Mouse (Mus musculus) inflammation-experienced regulatory T-cells, adult 16 weeks (primary cell): ENCODE measurements around the gene Olfr541. TPM values are rescaled to one million over a fixed set of nuclear protein-coding genes. Genes with fewer than 3 reads are reported as not detected.

Source experiments
- polyA plus RNA-seq: library from polyadenylated mRNA; unstranded; fragments of 100-300 nt; shearing (Covaris generic); gene quantifications from one replicate; pipeline ENCODE4 v1.2.1, GENCODE M21; 2017

The Olfr541 gene
- not detected for polyA plus RNA-seq

GRCm38 (mm10) chr7:140696967-140697366 lies at the start of gene Olfr541:
Gene Olfr541, plus strand, starts transcription at chr7:140697267.

GRCm38 (mm10) chr7:140659630-140660029 lies 37.4 kb upstream of the Olfr541 start, which contains the start of gene Olfr539:
Gene Olfr539, plus strand, starts transcription at chr7:140659930.

GRCm38 (mm10) chr7:140681651-140682050 lies 15.4 kb upstream of the Olfr541 start, which contains the start of gene Olfr45:
Gene Olfr45, plus strand, starts transcription at chr7:140681951.

Other genes starting within 250 kb of the Olfr541 start
- gene Olfr533, start 233.9 kb upstream of the Olfr541 start, polyA plus RNA-seq, result not detected
- not detected for gene Olfr535, start 213.1 kb upstream of the Olfr541 start, polyA plus RNA-seq
- gene Olfr536, start 189.9 kb upstream of the Olfr541 start, polyA plus RNA-seq, result not detected
- not detected for gene Olfr538, start 129.4 kb upstream of the Olfr541 start, polyA plus RNA-seq
- not detected for gene Olfr46, start 96.0 kb upstream of the Olfr541 start, polyA plus RNA-seq
- not detected for gene Olfr61, start 68.3 kb upstream of the Olfr541 start, polyA plus RNA-seq
- not detected for gene Olfr53, start 50.8 kb upstream of the Olfr541 start, polyA plus RNA-seq
- gene Olfr539, start 37.3 kb upstream of the Olfr541 start, polyA plus RNA-seq, result 0.02 TPM
- gene Olfr45, start 15.3 kb upstream of the Olfr541 start, polyA plus RNA-seq, result not detected
- not detected for gene Cyp2e1, start 66.5 kb downstream of the Olfr541 start, polyA plus RNA-seq
- gene Syce1, start 90.6 kb downstream of the Olfr541 start, polyA plus RNA-seq, result 0.66 TPM
- gene Zfp941, start 124.9 kb downstream of the Olfr541 start, polyA plus RNA-seq, result 0.20 TPM
- not detected for gene Urah, start 137.8 kb downstream of the Olfr541 start, polyA plus RNA-seq
- not detected for gene Scgb1c1, start 148.3 kb downstream of the Olfr541 start, polyA plus RNA-seq
- gene Odf3, start 150.5 kb downstream of the Olfr541 start, polyA plus RNA-seq, result not detected
- gene Gm45785, start 159.1 kb downstream of the Olfr541 start, polyA plus RNA-seq, result not detected
- gene Ric8a, start 159.7 kb downstream of the Olfr541 start, polyA plus RNA-seq, result 165 TPM
- gene Bet1l, start 160.3 kb downstream of the Olfr541 start, polyA plus RNA-seq, result 56.9 TPM
- 242 TPM for gene Psmd13, start 184.7 kb downstream of the Olfr541 start, polyA plus RNA-seq
- gene Sirt3, start 185.0 kb downstream of the Olfr541 start, polyA plus RNA-seq, result 13.3 TPM
- gene Cox8b, start 203.2 kb downstream of the Olfr541 start, polyA plus RNA-seq, result not detected
- gene Nlrp6, start 223.6 kb downstream of the Olfr541 start, polyA plus RNA-seq, result not detected
- 45.4 TPM for gene Pgghg, start 244.1 kb downstream of the Olfr541 start, polyA plus RNA-seq